Mouse (Mus musculus) kidney, embryonic 16.5 days (tissue): ENCODE measurements around the gene Pdlim4. TPM values are rescaled to one million over a fixed set of nuclear protein-coding genes. Genes with fewer than 3 reads are reported as not detected.
A peak's percentile ranks its signal among the peaks of the same experiment; 100 is the strongest.

ENCODE experiments used
- ATAC-seq: fragments of 200-750 bp; cut with Nextera tagmentation; 2 replicates; pipeline ENCODE4 v1.8.0; 2017; ENCODE audit warnings: moderate TSS enrichment; ENCODE audit not compliant: low FRiP score, low TSS enrichment
- H3K27ac ChIP-seq: fragments of 300-500 bp; sonication (generic); 2 replicates; pipeline ENCODE4 v1.5.1; 2014; ENCODE audit warnings: low read length
- H3K27me3 ChIP-seq: fragments of 300-500 bp; sonication (generic); 2 replicates; pipeline ENCODE4 v1.6.1; 2014; ENCODE audit warnings: low read length, control low read depth, mixed read lengths; ENCODE audit not compliant: insufficient read depth
- H3K36me3 ChIP-seq: fragments of 300-500 bp; sonication (generic); 2 replicates; pipeline ENCODE4 v1.6.1; 2014; ENCODE audit warnings: low read length, control low read depth, mixed read lengths; ENCODE audit not compliant: insufficient read depth
- H3K4me1 ChIP-seq: fragments of 300-500 bp; sonication (generic); 2 replicates; pipeline ENCODE4 v1.6.1; 2014; ENCODE audit warnings: low read length, control low read depth, mixed read lengths; ENCODE audit not compliant: insufficient read depth
- H3K4me2 ChIP-seq: fragments of 300-500 bp; sonication (generic); replicated peaks from 2 replicates; pipeline ENCODE4 v1.6.1; 2014; ENCODE audit warnings: low read depth, low read length
- H3K4me3 ChIP-seq: fragments of 300-500 bp; sonication (generic); 2 replicates; pipeline ENCODE4 v1.5.1; 2014; ENCODE audit warnings: mild to moderate bottlenecking, low read length
- H3K9ac ChIP-seq: fragments of 300-500 bp; sonication (generic); replicated peaks from 2 replicates; pipeline ENCODE4 v1.6.1; 2014; ENCODE audit warnings: low read length
- H3K9me3 ChIP-seq: fragments of 300-500 bp; sonication (generic); 2 replicates; pipeline ENCODE4 v1.6.1; 2016; ENCODE audit warnings: low read length, control low read depth
- WGBS: fragments of 180-500 bp; shearing (Covaris S2); extraction: QIAGEN DNeasy Blood & Tissue Kit; methylation state at CpG from one replicate; pipeline ENCODE4 v1.1.7; 2014; 5-methylcytosine and 5-hydroxymethylcytosine counted together
- polyA plus RNA-seq: library from polyadenylated mRNA; unstranded; fragments of >200 nt; fragmentation: Nextera tagmentation; extraction: Ambion mirVana; gene quantifications from 2 replicates; pipeline ENCODE4 v1.2.1, GENCODE M21; 2015

Gene Pdlim4
- polyA plus RNA-seq, 1 experiment from 2014 or later: 55.0 TPM

DNA sequence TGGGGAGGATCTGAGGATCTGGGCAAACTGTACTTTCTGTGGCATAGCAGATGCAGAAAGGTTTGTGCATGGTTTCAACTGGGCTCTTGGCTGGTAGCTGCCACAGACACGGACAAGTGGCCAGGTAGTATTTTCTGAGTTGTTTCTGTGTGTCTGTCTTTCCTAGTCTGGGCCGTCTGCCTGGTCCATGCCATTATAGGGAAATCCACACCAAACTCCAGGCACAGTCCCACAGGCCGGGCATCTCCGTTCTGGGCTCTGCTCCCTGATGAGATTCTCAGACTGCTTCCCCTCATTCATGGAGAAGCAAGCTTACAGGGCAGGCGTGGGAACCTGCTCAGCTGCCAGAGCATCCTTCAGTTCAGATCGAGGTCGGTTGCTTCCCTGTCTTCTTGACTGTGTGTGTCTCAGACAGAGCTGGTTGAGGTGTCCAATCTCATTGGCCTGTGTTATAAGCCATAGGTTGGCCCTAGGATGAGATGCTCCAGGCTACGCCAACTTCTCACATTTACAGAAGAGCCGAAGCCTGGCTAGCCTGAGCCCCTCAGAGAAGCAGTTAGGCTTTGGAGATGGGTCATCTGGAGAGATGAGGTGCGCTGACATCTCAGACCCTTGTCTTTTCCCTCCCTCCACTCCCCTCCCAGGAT is 31.4 kb upstream of the Pdlim4 start, which contains the start of gene P4ha2:
P4ha2 (plus strand) TSS at position 51 of the 647 bp plus-strand sequence.
- H3K4me2 ChIP-seq: peak within 1 kb of the TSS; percentile 87
- H3K4me1 ChIP-seq: peaks cover 19% of the 10 kb centered on the region
- H3K4me3 ChIP-seq: peak within 1 kb of the TSS; percentile 74
- H3K36me3 ChIP-seq: no peaks in the 10 kb centered on the region
- peak within 1 kb of the TSS; percentile 70 for H3K9ac ChIP-seq
- no peak within 1 kb of the TSS for H3K27ac ChIP-seq
- peak; percentile 57 for ATAC-seq
- no peaks in the 10 kb centered on the region for H3K27me3 ChIP-seq
- 40% methylated on average over 10 of the region's 10 CpGs for WGBS
- no peaks in the 10 kb centered on the region for H3K9me3 ChIP-seq

DNA sequence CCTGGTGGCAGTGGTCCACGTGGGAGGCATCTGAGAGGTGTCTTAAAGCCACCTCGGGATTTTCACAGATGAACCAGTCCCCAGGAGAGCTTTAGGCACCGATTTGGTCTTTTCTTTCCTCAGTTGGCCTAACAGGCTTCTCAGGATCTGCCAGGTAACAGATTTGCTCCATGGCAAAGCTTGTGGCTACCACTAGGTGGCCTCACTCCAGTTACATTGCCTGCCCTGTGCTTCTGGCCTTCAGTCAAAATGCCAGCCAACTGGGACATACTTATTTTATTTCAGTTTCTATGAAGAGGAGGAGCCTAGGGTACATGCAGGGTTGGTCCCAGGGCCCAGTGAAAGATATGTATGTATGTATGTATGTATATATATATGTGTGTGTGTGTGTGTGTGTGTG is 24.2 kb upstream of the Pdlim4 start:
- Histone ChIP-seq H3K27ac (no peak overlapping the region), H3K4me2 (no peak overlapping the region), H3K9me3 (no peaks in the 10 kb centered on the region), H3K4me3 (no peak overlapping the region), H3K4me1 (peaks cover 8% of the 10 kb centered on the region; the same call in 1 of the 2 replicates), H3K36me3 (no peaks in the 10 kb centered on the region), H3K27me3 (no peaks in the 10 kb centered on the region), H3K9ac (no peak overlapping the region)
- WGBS: 6% methylated on average over 3 of the region's 3 CpGs
- ATAC-seq: no peak

DNA sequence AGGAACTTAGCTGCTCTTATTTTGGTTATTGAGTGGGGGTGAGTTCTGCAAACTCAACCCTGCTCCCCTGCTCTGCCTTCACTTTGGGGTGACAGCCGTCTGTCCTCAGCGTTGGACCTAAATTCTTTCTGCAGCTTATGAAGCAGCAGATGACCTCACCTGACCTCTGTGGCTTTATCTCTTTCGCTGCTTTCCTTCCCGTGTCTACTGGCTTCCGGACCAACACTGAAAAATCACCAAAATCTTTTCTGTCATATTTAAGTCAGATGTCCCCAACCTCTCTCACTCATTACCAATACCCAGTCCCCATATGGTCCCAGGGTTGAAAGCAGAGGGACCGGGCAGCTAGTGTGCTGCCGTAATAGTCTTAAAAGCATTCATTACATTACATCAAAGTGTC is 23.4 kb upstream of the Pdlim4 start:
- Histone ChIP-seq H3K27ac (no peak overlapping the region), H3K4me1 (peaks cover 8% of the 10 kb centered on the region; the same call in 1 of the 2 replicates), H3K4me2 (no peak overlapping the region), H3K36me3 (no peaks in the 10 kb centered on the region), H3K9ac (no peak overlapping the region), H3K27me3 (no peaks in the 10 kb centered on the region), H3K4me3 (no peak overlapping the region), H3K9me3 (no peaks in the 10 kb centered on the region)
- WGBS: 51% methylated on average over 7 of the region's 7 CpGs
- ATAC-seq: no peak

DNA sequence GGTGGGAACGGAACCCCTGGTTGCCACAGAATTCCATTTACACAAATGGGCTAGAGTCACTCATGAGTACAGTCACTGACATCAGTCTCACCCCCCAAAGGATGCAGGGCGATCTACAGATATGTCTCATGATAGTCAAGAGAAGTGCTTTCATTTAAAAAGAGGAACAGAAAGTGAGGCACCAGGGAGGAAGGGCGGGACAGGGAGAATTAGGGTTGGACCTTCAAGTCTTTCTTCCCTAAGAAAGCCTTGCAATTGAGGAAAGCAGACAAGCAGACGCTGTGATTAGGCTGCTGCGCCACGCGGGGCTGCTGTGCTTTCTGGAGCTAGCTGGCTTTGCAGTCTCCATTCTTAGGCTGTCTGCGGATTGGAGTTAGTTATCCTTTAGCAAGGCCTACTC is 22.9 kb upstream of the Pdlim4 start:
- H3K9me3 ChIP-seq: no peaks in the 10 kb centered on the region

DNA sequence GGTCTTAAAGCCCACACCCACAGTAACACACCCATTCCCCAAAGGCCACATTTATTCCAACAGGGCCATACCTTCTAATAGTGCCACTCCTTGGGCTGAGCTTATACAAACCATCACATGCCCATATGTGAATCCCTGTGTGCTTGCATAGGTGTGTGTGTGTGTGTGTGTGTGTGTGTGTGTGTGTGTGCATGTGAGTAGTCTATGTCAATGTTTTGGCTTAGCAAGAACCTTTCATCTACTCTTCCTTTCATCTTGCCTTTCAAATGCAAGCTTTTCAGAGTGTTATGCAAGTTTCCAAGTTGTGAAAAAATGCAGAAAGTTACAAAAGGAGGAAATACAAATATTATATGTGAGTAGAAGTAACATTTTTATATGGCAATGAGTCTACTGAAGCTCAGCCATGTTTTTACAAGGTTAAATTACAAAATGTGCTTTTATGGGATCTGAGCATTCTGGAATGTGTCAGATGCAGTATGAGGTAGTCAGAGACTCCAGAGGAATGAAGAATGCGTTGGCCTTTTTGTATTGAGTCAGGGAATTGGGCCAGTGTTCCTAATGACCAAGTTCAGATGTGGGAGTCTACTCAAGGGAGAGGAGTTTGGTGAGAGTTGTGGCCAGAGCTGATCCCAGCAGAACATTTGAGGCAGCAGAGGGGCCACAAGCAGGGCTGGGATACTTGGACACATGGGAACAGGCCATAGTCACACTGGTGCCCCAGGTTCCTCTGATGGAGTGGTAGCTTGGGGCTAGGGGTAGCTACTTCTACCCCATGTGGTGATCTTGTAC is 21.5 kb upstream of the Pdlim4 start:
- Histone ChIP-seq H3K4me1 (peaks cover 8% of the 10 kb centered on the region; the same call in 1 of the 2 replicates), H3K9me3 (no peaks in the 10 kb centered on the region; the same call in 1 of the 2 replicates), H3K9ac (no peak overlapping the region), H3K4me2 (no peak overlapping the region), H3K4me3 (no peak overlapping the region), H3K27ac (no peak overlapping the region), H3K27me3 (no peaks in the 10 kb centered on the region), H3K36me3 (no peaks in the 10 kb centered on the region)
- no peak for ATAC-seq
- 75% methylated on average over 1 of the region's 1 CpGs for WGBS

More for the DNA sequence above, 22.9 kb upstream of the Pdlim4 start:
- peaks cover 8% of the 10 kb centered on the region; the same call in 1 of the 2 replicates for H3K4me1 ChIP-seq
- no peaks in the 10 kb centered on the region for H3K27me3 ChIP-seq
- H3K4me3 ChIP-seq: no peak overlapping the region
- no peak for ATAC-seq
- H3K4me2 ChIP-seq: no peak overlapping the region
- no peak overlapping the region for H3K9ac ChIP-seq
- no peaks in the 10 kb centered on the region for H3K36me3 ChIP-seq
- 55% methylated on average over 8 of the region's 8 CpGs for WGBS
- no peak overlapping the region for H3K27ac ChIP-seq

DNA sequence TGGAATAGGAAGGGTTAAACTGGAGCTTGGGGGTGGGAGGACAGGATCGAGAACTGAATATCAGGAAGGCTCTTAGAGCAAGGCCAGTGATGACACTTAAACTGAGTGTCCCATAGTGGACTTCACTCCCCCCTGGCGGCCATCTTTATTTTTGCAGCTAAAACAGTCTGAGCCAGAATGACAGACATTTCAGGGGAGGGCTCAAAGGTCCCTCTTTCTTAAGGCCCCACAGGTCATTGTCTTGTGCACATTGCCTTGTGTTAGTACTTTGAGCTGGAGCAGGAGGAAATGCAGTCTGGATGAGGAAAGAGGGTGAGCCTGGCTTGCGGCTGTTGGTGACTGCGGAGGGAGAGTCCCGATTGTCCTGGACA is 20.1 kb upstream of the Pdlim4 start:
- no peak overlapping the region for H3K27ac ChIP-seq
- no peaks in the 10 kb centered on the region for H3K27me3 ChIP-seq
- WGBS: 51% methylated on average over 5 of the region's 5 CpGs
- H3K36me3 ChIP-seq: no peaks in the 10 kb centered on the region
- ATAC-seq: peak; percentile 65
- peaks cover 8% of the 10 kb centered on the region; the same call in 1 of the 2 replicates for H3K4me1 ChIP-seq
- H3K4me2 ChIP-seq: no peak overlapping the region
- no peak overlapping the region for H3K9ac ChIP-seq
- H3K9me3 ChIP-seq: no peaks in the 10 kb centered on the region; the same call in 1 of the 2 replicates
- H3K4me3 ChIP-seq: no peak overlapping the region

DNA sequence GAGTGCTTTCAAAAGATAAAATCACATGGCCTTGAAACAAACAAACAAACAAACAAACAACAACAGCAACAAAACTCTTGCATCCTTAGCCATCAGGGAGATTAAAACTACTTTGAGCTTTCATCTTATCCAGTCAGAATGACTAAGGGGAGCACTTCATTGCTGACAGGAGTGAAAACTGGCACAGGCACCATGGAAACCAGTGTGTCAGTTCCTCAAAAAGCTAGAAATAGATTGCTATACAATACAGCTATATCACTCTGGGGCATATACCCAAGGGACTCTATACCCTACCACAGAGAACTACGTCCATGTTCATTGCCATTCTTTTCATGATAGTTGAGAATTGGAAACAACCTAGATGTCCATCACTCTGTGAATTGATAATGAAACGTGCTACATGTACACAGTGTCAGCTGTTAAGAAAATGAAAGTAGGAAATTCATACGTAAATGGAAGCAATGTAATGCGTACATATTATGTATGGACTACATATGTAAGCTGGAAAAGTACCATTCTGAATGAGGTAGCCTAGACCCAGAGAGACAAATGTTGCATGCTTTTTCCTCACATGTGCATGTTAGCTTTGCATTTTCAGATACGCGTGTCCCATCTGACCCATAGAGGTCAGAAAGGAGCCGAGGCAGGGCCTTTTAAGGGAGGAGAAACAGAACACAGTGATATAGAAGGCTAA is 19.6 kb upstream of the Pdlim4 start:
- Histone ChIP-seq H3K9me3 (no peaks in the 10 kb centered on the region; the same call in 1 of the 2 replicates), H3K4me3 (no peak overlapping the region), H3K4me2 (no peak overlapping the region), H3K9ac (no peak overlapping the region), H3K27me3 (no peaks in the 10 kb centered on the region), H3K4me1 (peaks cover 8% of the 10 kb centered on the region; the same call in 1 of the 2 replicates), H3K36me3 (no peaks in the 10 kb centered on the region), H3K27ac (no peak overlapping the region)
- ATAC-seq: no peak
- WGBS: 78% methylated on average over 7 of the region's 7 CpGs

DNA sequence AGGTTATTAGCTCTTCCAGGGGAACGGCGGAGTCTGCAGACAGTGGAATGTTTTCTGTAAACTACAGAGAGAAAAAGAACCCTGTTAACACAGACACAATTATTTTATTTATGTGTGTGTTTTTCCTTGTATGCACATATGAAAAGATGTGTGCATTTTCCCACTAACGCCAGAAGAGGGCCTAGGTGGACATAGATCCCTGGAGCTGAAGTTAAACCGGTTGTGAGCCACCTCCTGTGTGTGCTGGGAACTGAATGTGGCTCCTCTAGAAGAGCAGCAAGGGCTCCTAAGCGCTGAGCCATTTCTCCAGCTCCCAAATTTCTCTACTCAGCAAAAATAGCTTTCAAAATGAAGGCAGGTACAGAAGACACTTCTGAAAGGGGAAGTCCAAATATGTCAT is 17.0 kb upstream of the Pdlim4 start:
- Histone ChIP-seq H3K27me3 (no peaks in the 10 kb centered on the region), H3K9me3 (no peaks in the 10 kb centered on the region; the same call in 1 of the 2 replicates), H3K4me2 (no peak overlapping the region), H3K27ac (no peak overlapping the region), H3K4me1 (no peaks in the 10 kb centered on the region), H3K9ac (no peak overlapping the region), H3K36me3 (no peaks in the 10 kb centered on the region), H3K4me3 (no peak overlapping the region)
- 65% methylated on average over 5 of the region's 5 CpGs for WGBS
- no peak for ATAC-seq

DNA sequence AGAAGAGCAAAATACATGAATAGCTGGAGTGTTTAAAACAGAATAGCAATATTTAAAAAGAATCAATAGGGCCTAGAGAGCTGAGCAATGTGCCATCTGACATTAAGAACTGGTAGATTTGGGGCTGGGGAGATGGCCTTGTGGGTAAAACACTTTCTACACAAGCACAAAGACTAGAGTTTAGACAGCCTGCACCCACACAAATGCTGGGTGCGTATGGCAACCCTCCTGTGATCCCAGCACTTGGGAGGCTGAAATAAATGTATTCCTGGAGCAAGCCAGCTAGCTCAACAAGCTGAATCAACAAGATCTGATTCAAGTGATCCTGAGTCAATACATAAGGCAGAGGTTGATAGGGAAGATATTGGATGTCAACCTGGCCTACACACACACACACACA is 16.2 kb upstream of the Pdlim4 start:
- Histone ChIP-seq H3K27me3 (no peaks in the 10 kb centered on the region), H3K36me3 (no peaks in the 10 kb centered on the region), H3K4me2 (no peak overlapping the region), H3K4me3 (no peak overlapping the region), H3K9me3 (no peaks in the 10 kb centered on the region; the same call in 1 of the 2 replicates), H3K9ac (no peak overlapping the region), H3K4me1 (0 out of 2 replicates have a peak, but pooled peaks cover 3% of the 10 kb centered on the region), H3K27ac (no peak overlapping the region)
- 96% methylated on average over 1 of the region's 1 CpGs for WGBS
- no peak for ATAC-seq
